Mouse (Mus musculus) spleen, postnatal 14 days (tissue): ENCODE results near the gene Ilf3.

Experiments
- DNase-seq, 2 experiments: peaks; one replicate each; pipeline ENCODE4 v3.0.0; 2021 to 2022; ENCODE audit warnings: low spot score in 2 of 2

Gene Ilf3

DNA sequence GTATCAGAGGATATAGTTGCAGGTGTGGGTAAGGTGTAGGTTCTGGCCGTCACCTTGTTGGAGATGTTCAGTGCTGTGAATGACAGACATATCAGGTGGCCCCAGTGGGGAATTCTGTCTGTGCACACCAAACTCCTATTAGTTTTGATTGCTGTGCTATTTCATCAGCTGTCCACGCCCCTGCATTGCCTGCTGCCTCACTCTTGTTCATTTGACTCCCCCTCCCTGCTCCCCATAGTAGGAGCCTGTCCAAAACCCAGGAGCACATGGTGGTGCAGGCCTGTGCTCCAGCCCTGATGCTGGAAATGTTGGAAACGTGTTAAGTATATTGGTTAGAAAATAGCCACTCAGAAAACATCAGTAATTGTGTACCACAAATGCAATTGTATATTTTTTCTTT lies 71.8 kb downstream of the Ilf3 start:
- DNase-seq, result no peak

- DNase-seq, result no peak
Measured at GRCm38 (mm10) chr9:21439914-21440313, 72.2 kb downstream of the Ilf3 start.

GRCm38 (mm10) chr9:21440387-21440786 lies 72.7 kb downstream of the Ilf3 start:
- no peak for DNase-seq

GRCm38 (mm10) chr9:21443853-21444252 lies 76.2 kb downstream of the Ilf3 start:
- DNase-seq, result no peak

- DNase-seq, result no peak
Measured at GRCm38 (mm10) chr9:21444574-21444973, 76.9 kb downstream of the Ilf3 start.

DNA sequence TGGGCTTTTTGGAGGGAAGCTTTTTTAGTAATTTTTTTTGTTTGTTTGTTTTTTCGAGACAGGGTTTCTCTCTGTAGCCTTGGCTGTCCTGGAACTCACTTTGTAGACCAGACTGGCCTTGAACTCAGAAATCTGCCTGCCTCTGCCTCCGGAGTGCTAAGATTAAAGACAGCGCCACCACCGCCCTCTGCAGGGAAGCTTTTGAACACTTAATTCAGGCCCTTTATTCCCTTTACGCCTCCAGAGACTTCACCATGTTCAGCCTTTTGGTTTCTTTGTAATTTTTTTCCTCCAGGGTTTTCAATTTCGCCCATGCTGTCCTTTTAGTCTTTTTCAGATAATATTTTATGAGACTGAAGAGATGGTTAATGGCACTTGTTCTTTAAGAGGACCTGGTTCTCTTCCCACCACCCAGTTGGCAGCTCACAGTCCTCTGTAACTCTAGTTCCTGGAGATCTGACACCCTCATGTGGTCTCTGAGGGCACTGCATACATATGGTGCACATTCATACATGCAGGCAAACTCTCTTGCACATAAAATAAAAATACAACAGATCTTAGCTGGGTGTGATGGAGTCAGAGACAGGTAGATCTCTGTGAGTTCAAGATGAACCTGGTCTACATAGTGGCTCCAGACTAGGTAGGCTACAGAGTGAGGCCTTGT lies 77.5 kb downstream of the Ilf3 start:
- DNase-seq, result no peak

DNA sequence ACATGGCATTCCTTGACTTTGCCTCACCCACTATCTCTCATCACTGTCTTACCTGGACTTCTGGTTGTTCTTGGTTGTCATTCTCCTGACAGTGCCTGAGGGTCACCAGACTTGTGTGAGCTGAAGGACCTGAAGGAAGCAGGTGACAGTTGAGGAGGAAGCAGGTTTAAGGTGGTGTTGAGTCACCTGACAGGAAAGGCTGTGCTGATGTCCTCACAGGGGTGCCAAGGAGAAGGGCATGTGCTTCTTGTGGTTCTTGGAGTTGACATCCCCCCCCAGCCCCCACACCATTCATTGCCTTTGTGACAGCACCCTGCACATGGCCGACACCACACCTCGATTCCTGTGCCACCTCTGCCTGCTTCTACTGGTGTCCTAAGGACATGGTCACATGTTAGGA lies 80.1 kb downstream of the Ilf3 start:
- DNase-seq, result no peak

DNA sequence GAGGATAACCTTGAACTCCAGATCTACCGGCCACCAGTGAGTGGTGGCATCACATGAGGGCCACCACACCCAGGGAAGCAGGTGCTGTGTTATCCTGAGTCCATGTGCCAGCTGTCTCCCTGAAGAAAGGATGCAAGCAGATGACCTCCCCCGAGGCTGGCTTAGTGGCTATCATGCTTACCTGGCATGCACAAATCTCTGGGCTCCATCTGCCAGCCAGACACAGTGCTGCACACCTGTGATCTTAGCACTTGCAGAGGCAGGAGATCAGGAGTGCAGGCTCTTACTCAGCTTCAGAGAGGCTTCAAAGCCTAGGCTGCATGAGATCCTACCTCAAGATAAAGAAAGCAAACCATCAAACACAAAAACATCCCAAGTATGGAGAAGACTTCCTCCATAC lies 82.0 kb downstream of the Ilf3 start:
- DNase-seq, result no peak

DNA sequence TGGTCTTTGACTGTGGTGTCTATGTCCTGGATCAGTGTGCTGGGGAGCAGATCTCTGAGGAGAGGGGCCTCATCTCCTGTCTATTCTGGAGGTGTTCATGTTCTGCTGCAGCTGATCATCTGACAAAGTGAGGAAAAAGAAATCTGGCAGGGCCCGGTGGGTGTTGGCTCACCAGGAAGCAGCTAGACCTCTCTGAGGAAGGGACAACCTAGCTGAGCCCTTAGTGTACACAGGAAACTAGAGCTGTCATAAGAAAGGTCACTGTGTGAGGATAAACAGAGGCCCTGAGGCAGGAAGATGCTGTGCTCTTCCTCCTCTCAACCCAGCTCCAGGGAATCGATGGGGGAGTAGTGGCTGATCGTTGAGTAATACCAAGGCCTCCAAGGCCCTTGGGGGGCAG lies 82.6 kb downstream of the Ilf3 start:
- DNase-seq, result no peak

DNA sequence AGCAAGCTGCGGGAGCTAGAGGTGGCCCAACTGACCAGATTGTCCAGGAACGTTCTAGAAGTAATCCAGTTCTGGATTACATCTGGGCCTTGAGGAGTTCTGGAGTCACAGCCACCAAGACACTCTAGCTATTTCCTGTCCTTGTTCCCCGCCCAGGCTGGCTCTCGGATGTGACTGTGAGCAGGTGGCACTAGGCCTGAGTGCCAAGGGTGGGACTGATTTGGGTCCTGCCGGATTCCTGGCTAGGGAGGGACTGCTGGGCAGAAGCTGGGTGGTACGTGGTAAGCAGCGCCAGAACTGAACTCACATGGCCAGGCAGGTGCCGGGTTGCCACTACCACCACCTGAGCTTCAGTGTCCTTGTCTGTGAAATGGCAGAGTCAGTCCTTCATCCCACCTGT lies 83.7 kb downstream of the Ilf3 start:
- DNase-seq, result no peak

DNA sequence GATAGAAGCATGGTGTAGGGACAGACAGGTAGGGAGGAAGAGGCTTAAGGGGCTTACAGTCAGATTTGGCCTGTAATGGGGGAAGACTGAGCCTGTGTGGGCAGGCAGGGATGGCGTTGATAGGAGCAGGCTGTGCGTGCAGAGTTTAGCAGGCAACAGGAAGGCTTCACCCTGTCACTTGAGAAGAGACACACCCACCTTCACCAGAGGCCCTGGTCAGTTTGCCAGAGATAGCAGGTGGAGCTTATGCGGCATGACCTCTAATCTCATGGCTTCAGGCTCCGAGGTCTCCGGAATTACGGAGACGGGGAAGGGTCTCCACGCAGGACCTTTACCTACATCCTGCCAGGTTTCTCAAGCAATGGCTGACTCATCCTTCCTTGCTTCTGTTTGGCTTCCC lies 84.2 kb downstream of the Ilf3 start:
- no peak for DNase-seq

- DNase-seq, result no peak
Measured at GRCm38 (mm10) chr9:21453003-21453402, 85.3 kb downstream of the Ilf3 start.

- DNase-seq, result no peak
Measured at GRCm38 (mm10) chr9:21453459-21453858, 85.8 kb downstream of the Ilf3 start.

DNA sequence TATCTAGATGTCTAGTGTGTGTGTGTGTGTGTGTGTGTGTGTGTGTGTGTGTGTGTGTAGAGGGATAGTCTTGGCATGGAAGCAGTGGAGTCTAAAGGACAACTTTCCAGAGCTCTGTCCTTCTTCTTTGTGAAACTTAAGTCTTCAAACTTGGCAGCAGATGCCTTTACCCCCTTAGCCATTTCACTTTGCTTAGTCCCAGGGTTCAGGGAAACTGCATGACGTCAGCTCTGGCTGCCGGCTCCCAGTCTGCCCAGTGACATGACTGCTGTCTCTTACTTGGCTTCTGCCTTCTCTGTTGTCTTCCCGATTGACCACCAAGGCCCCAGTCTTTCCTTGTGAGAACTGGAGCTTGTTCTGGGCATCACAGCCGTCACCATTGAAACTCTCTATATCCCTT lies 86.9 kb downstream of the Ilf3 start:
- DNase-seq, result no peak
